Mouse (Mus musculus): Measurements from ENCODE around the gene Psmd11.

Psmd11 gene

DNA sequence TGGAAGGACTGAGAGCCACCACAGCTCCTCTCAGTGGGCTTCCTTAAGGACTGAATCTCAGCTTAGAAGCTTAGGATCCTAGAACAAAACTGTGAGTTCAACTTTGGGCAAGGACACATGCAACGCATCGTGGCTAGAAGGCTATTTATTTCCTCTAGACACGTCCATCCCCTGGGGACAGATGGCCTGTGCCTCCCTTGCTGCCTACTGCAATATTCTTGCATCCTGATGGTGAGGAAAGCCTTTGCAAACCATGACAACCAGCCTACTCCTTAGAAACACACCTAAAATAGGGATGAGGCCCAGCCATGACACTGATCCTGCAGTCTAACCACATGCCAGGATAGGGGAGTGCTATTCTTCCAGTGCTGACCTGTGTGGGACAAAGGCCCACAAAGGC, 77.2 kb downstream of the Psmd11 start:
- no peak for DNase-seq (ENCODE audit: low spot score)

DNA sequence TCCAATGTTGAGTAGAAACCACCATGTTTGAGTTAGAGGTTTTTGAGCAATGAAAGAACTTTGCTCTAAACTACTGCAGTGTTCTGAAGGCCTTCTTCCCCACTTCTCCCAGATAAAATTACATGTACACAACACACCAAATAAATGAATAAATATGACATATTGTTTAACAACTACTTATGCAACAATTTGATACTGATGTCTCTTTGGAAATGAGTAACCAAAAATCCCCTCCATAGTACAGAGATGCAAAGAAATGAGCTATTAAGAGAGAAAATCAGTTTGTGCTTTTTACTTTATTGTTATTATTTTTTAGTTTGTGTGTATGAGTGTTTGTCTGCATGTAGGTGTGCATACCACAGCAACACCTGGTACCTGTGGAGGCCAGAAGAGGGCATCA, 78.1 kb downstream of the Psmd11 start:
- no peak for DNase-seq (ENCODE audit: low spot score)

DNA sequence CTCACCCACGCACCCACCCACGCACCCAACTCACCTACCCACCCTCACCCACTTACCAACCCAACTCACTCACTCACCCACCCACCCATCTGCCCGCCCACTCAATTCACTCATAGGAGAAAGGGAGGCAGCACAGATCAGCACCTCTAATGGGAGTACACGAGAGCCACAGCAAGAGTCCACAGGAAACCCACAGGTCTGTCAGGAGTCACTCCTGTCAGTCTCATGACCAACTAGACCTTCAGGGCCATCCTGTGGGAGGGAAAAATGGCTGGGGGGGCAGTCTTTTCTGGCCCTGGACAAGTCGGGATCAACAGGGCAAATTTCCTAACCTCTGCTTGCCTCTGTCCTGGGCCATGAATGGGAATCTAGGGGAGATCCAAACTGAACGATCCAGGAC, 79.4 kb downstream of the Psmd11 start:
- DNase-seq (ENCODE audit: low spot score): no peak

DNA sequence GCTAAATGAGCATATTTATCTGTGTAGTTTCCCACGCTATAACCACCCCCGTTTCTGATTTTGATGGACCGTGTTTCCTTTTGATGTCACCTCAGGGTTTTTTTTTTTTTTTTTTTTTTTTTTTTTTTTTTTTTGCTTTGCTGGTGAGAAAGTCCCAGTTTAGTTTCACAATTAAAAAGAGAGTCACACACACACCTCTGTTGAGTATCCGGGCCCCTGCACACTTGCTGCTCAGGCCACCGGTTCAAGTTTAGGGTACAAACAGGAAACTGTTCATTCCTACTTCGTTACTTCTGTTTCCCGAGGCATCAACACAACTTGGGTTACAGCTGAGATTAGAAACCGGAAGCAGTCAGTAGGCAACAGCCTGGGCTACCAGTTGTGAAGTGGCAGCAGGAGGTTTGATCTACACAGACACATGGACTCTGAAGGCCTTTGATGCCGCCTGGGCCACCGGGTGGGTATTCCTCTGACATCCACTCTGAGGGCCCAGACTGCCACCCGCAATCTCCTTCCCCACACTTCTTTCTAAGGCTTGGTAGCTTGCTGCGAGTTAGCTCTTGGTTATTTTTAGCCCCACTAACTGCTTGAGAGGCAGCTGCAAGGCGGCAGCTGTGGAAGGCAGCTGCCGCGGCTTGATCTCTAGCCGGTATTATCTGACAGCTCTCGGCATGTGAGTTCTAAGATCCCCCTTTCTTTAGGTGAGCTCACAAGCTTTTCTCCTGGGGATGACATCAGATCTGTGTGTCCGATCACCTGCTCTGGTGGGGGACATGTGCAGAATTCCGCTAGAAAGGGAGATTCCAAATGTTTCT, 80.2 kb downstream of the Psmd11 start:
- DNase-seq (ENCODE audit: low spot score): peak; percentile 53

DNA sequence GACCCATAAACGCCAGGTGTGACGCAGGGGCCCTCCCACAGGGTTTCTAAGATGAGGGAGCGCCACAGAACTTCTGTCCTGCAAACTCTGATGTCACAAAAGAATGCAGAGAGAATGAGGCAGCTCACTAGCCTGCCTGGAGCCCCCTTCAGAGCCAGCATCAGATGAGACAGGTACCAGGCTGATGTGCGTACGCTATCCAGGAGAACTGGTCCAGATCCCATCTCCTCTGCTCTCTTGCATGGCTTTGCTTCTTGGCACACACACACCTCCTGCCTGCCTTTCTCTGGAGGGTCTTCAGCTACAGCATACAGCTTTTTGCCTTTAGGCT, 80.7 kb downstream of the Psmd11 start:
- DNase-seq (ENCODE audit: low spot score): no peak

DNA sequence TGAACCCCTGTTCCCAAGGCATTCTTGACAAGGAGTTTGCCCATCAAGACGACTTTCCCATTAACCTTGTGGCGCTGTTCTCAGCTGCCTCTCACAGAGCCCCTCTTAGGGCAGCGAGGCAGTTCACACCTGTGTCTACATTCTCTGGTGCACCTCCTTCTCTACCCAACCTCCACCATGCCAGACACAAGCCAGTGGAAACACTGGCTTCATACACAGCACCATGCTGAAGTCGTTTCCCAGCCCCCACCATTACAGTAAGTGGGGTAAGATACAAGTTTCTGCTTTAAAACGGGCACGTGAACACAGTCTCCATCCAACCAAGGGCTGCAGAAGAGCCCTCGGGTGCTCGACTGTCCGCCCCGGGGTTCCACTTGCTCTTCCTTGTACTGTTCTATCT, 81.7 kb downstream of the Psmd11 start:
- no peak for DNase-seq (ENCODE audit: low spot score)

DNA sequence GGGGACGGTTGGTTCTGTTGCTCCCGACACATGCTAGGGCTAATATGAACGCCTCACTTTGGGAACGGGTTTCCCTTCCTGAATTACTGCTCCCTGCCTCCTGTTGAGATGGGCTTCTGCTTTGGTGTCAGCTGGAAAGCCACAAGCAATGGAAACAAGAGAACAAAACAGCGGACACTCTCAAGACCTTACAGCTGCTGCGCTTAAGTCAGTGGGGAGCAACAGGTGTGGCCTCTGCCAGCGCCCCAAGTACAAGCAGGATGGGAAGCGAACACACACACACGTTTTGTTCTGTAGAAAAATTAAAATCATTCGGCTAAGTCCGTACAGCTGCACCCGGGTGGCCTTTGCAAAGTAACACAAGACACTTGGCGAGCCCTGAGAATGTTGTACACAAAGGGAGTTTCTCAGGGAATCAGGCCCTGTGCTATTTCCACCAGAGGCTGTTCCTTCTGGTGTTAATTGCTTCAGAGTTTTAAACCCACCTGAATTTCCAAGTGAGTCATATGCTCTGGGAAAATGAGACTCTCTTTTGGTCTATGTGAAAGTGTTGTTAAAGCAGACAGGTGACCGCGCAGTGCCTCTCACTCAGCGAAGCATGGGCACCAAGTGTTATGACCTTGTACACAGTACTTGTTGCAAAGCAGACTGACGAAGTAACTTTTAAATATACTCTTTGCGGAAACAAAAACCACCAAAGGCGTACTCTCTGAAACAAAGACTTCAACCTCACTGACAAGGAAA, 84.1 kb downstream of the Psmd11 start:
- DNase-seq (ENCODE audit: low spot score): no peak

DNA sequence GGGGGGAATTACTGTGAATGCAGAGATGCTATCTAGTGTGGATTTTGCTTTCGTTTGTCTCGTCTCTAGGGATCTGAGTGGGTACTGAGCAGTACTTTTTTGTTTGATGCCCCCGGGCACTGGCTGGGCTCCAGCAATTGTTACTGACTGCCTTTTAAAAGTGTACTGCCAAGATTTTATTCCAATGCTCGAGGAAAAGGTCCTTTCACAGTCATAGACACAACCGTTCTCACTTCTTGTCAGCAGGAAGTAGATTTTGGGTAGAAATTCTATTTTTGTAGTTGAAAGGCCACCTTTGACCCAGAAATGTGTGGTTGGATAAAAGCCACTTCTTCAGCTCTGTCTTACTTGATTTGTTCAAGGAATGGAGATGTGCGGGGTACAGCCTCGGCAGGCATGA, 85.4 kb downstream of the Psmd11 start:
- no peak for DNase-seq (ENCODE audit: low spot score)

DNA sequence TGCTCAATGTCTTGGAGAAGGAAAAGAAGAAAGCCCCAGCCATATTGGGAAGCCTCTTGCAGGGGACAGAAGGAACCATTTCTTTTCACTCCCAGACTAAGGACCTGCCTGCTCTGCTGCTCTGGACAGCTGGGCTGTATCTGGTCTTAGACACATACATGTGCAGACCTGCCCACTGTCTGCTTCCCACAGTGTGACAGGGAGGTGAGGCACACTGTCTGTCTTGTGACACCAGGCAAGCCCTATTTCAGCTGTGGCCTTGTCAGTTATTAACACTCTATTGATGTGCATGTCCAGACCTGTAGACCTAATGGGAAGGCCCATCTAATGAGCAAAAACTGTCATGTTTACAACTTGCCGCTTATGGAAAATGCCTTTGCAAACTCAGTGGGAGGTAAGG, 86.9 kb downstream of the Psmd11 start:
- no peak for DNase-seq (ENCODE audit: low spot score)

DNA sequence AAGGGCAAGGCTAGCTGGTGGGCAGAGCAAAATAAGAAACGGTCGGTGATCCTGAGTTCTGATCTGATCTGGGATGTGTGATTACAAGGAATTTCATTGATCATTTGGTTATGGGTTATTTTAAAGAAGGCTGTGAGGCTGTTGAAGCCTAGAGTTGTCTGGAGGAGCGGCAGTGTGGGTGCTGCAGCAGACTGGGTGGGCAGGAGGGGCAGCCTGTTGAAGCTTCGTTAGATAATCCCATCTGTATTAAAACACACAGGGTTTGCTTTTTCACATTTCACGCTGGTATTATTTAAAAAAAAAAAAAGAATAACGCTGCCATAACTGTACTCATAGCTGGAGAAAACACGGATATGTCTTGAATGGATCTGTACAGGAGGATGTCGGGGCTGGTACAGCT, 87.5 kb downstream of the Psmd11 start:
- no peak for DNase-seq (ENCODE audit: low spot score)

DNA sequence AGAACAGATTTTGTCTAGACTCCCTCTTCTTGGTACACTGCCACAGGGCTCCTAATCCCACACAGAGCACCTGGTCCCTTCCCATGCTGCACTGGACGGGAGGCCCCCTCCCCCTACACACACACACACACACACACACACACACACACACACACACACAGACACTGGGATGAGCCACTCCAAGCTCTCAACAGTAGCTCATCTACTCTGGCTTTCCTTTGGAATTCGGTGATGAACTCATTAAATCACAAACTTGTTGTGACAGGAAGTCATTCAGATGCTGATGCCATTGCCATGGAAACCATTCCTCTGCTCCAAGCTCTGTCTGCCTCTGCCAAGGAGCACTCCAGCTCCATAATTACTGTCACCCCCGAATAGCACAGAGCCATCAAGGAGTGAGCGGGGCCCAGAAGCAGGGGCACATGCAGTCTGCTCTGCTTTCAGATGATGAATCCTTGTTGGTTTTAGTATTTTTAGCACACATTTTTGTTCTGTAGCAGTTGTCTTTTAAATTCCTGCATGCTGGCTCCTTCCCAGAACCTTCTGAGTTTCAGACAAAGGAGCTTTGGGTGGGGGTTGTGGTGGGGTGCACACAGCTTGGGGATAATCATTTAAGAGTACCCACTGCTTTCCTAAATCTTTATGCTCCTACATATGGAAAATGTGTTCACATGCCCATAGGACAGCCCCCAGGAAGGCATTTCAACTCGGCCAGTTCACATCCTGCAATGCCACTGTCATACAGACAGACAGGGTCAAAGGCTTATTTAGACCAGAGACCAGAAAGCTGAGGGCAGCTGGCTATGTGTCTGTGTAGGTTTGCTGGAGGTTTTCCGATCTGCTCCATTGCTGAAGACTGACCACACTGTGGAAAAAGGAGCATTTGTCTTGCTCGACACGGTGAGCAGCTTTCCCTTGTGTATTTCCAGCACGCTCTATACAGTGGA, 90.3 kb downstream of the Psmd11 start:
- DNase-seq (ENCODE audit: low spot score): no peak

DNA sequence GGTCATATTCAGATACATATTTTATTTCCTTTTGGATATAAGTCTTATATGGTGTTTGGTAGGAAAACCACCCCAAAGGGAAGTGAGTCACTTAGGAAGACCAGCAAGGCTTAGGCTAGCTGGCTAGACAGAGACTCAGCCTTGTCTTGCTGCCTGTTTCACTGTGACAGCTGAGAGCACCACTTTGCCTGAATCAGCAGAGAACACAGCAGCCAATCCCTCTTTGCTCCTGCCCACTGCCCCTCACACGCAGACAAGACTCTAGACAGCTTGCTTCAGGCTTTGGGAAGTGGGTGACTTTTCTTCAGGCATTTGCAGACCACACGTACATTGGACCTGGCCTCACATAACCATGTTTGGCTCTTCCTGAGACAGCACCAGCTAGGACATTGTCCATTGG, 92.7 kb downstream of the Psmd11 start:
- DNase-seq (ENCODE audit: low spot score): no peak

Data from lung, postnatal 25 days (tissue).